Mouse (Mus musculus): ENCODE measurements around the gene Lrrc3.

GRCm38 (mm10) chr10:77922681-77923080, 20.3 kb upstream of the Lrrc3 start:
- no peak for TF ChIP-seq POLR2A (IDR thresholded peaks at IDR 0.05; ENCODE audit: borderline replicate concordance, extremely low read depth, low read depth, low read length)
- TF ChIP-seq CTCF (IDR thresholded peaks at IDR 0.05; ENCODE audit: insufficient read depth, low read length): no peak
